Mouse (Mus musculus): ENCODE data around the gene Pten.
"Not testable (repeated sequence)": the region's sequence is repeated elsewhere in the genome, so short reads cannot be mapped to it uniquely, and the experiment has no call there.

Gene Pten

GRCm38 (mm10) chr19:32804703-32805102 is 47.4 kb downstream of the Pten start:
- CTCF ChIA-PET, result interaction anchor here (0.7 kb wide), 1 partner anchor 9 kb away, joined by 4 read pairs; no protein-coding TSS in a partner anchor

GRCm38 (mm10) chr19:32807610-32808009 is 50.3 kb downstream of the Pten start:
- CTCF ChIA-PET, result no interaction called here

GRCm38 (mm10) chr19:32808690-32809089 is 51.4 kb downstream of the Pten start:
- CTCF ChIA-PET, result no interaction called here

GRCm38 (mm10) chr19:32809117-32809516 is 51.8 kb downstream of the Pten start:
- CTCF ChIA-PET, result no interaction called here

GRCm38 (mm10) chr19:32818759-32819158 is 61.5 kb downstream of the Pten start:
- CTCF ChIA-PET, result no interaction called here

- CTCF ChIA-PET, result not testable (repeated sequence)
Measured at GRCm38 (mm10) chr19:32822959-32823358, 65.7 kb downstream of the Pten start.

GRCm38 (mm10) chr19:32826616-32827015 is 69.3 kb downstream of the Pten start:
- CTCF ChIA-PET, result interaction anchor here (0.7 kb wide), 2 partner anchors 20 to 419 kb away, joined by 3 read pairs; no protein-coding TSS in a partner anchor

GRCm38 (mm10) chr19:32829871-32830270 is 72.6 kb downstream of the Pten start:
- CTCF ChIA-PET, result interaction anchor here (0.7 kb wide), 1 partner anchor 69 kb away, joined by 3 read pairs; no protein-coding TSS in a partner anchor

GRCm38 (mm10) chr19:32831286-32831685 is 74.0 kb downstream of the Pten start:
- CTCF ChIA-PET, result interaction anchor here (0.8 kb wide), 1 partner anchor 201 kb away, joined by 4 read pairs; no protein-coding TSS in a partner anchor

GRCm38 (mm10) chr19:32840491-32840890 is 83.2 kb downstream of the Pten start:
- CTCF ChIA-PET, result no interaction called here

- CTCF ChIA-PET, result no interaction called here
Measured at GRCm38 (mm10) chr19:32844486-32844885, 87.2 kb downstream of the Pten start.

GRCm38 (mm10) chr19:32848041-32848440 is 90.7 kb downstream of the Pten start:
- CTCF ChIA-PET, result no interaction called here

GRCm38 (mm10) chr19:32852306-32852705 is 95.0 kb downstream of the Pten start:
- CTCF ChIA-PET, result no interaction called here

- CTCF ChIA-PET, result interaction anchor here (0.8 kb wide), 1 partner anchor 120 kb away, joined by 6 read pairs; no protein-coding TSS in a partner anchor
Measured at GRCm38 (mm10) chr19:32861675-32862575, 104.6 kb downstream of the Pten start.

GRCm38 (mm10) chr19:32866765-32867164 is 109.5 kb downstream of the Pten start:
- CTCF ChIA-PET, result no interaction called here

GRCm38 (mm10) chr19:32867181-32867897 is 110.0 kb downstream of the Pten start:
- CTCF ChIA-PET, result no interaction called here

GRCm38 (mm10) chr19:32868560-32868959 is 111.3 kb downstream of the Pten start:
- CTCF ChIA-PET, result interaction anchor here (0.7 kb wide), 1 partner anchor 13 kb away, joined by 3 read pairs; no protein-coding TSS in a partner anchor

- CTCF ChIA-PET, result no interaction called here
Measured at GRCm38 (mm10) chr19:32869053-32869680, 111.9 kb downstream of the Pten start.

GRCm38 (mm10) chr19:32873904-32874637 is 116.8 kb downstream of the Pten start:
- CTCF ChIA-PET, result interaction anchor here (0.6 to 0.7 kb wide), 3 partner anchors 23 to 61 kb away, joined by 4 to 13 read pairs (median 5); no protein-coding TSS in a partner anchor

All from spleen, embryonic (tissue).